Mouse (Mus musculus): ENCODE measurements around the gene Actr10. TPM values are rescaled to one million over a fixed set of nuclear protein-coding genes. Genes with fewer than 3 reads are reported as not detected.

Actr10 gene
- polyA plus RNA-seq, 1 experiment, result 82.0 TPM

GRCm38 (mm10) chr12:70944181-70944580, 6.5 kb downstream of the Actr10 start:
- Histone ChIP-seq H3K4me1 (ENCODE audit: control insufficient read depth, insufficient read depth, low read length) (peaks cover 3% of the 10 kb centered on the region), H3K27ac (ENCODE audit: insufficient read depth, low read length) (no peak overlapping the region), H3K4me3 (ENCODE audit: insufficient read depth, low read length) (no peak overlapping the region)
- TF ChIP-seq POLR2A (IDR thresholded peaks at IDR 0.05; ENCODE audit: extremely low read depth, insufficient read depth, low read length), result no peak
- TF ChIP-seq CTCF (IDR thresholded peaks at IDR 0.05; ENCODE audit: extremely low read depth, insufficient read depth, low read length), result no peak

- H3K4me1 ChIP-seq (ENCODE audit: control insufficient read depth, insufficient read depth, low read length), result no peaks in the 10 kb centered on the region
- H3K4me3 ChIP-seq (ENCODE audit: insufficient read depth, low read length), result no peak overlapping the region
- TF ChIP-seq CTCF (IDR thresholded peaks at IDR 0.05; ENCODE audit: extremely low read depth, insufficient read depth, low read length), result no peak
- no peak for TF ChIP-seq POLR2A (IDR thresholded peaks at IDR 0.05; ENCODE audit: extremely low read depth, insufficient read depth, low read length)
- no peak overlapping the region for H3K27ac ChIP-seq (ENCODE audit: insufficient read depth, low read length)
Observed at GRCm38 (mm10) chr12:70946585-70947256, 9.1 kb downstream of the Actr10 start.

- TF ChIP-seq CTCF (IDR thresholded peaks at IDR 0.05; ENCODE audit: extremely low read depth, insufficient read depth, low read length) (no peak), POLR2A (IDR thresholded peaks at IDR 0.05; ENCODE audit: extremely low read depth, insufficient read depth, low read length) (no peak)
- no peak overlapping the region for H3K4me3 ChIP-seq (ENCODE audit: insufficient read depth, low read length)
Observed at GRCm38 (mm10) chr12:70958640-70959039, 21.0 kb downstream of the Actr10 start.

GRCm38 (mm10) chr12:70967581-70967980, 29.9 kb downstream of the Actr10 start:
- no peaks in the 10 kb centered on the region for H3K4me1 ChIP-seq (ENCODE audit: control insufficient read depth, insufficient read depth, low read length)
- TF ChIP-seq POLR2A (IDR thresholded peaks at IDR 0.05; ENCODE audit: extremely low read depth, insufficient read depth, low read length), result no peak
- TF ChIP-seq CTCF (IDR thresholded peaks at IDR 0.05; ENCODE audit: extremely low read depth, insufficient read depth, low read length), result no peak
- H3K4me3 ChIP-seq (ENCODE audit: insufficient read depth, low read length), result peak overlapping the region; percentile 71; the same call in 1 of the 2 replicates

More at GRCm38 (mm10) chr12:70958640-70959039, 21.0 kb downstream of the Actr10 start:
- Histone ChIP-seq H3K4me1 (ENCODE audit: control insufficient read depth, insufficient read depth, low read length) (no peaks in the 10 kb centered on the region), H3K27ac (ENCODE audit: insufficient read depth, low read length) (no peak overlapping the region)

GRCm38 (mm10) chr12:70968141-70968790, 30.6 kb downstream of the Actr10 start:
- peak; percentile 45 for TF ChIP-seq CTCF (IDR thresholded peaks at IDR 0.05; ENCODE audit: extremely low read depth, insufficient read depth, low read length)
- TF ChIP-seq POLR2A (IDR thresholded peaks at IDR 0.05; ENCODE audit: extremely low read depth, insufficient read depth, low read length), result peak; percentile 42; the same call in 1 of the 2 replicates
- no peaks in the 10 kb centered on the region for H3K4me1 ChIP-seq (ENCODE audit: control insufficient read depth, insufficient read depth, low read length)
- H3K27ac ChIP-seq (ENCODE audit: insufficient read depth, low read length), result peak overlapping the region; percentile 62
- peak overlapping the region; percentile 71 for H3K4me3 ChIP-seq (ENCODE audit: insufficient read depth, low read length)

More at GRCm38 (mm10) chr12:70967581-70967980, 29.9 kb downstream of the Actr10 start:
- peak overlapping the region; percentile 27; the same call in 1 of the 2 replicates for H3K27ac ChIP-seq (ENCODE audit: insufficient read depth, low read length)

- Histone ChIP-seq H3K27ac (ENCODE audit: insufficient read depth, low read length) (peak overlapping the region; percentile 62), H3K4me1 (ENCODE audit: control insufficient read depth, insufficient read depth, low read length) (no peaks in the 10 kb centered on the region), H3K4me3 (ENCODE audit: insufficient read depth, low read length) (peak overlapping the region; percentile 71)
- TF ChIP-seq POLR2A (IDR thresholded peaks at IDR 0.05; ENCODE audit: extremely low read depth, insufficient read depth, low read length) (peak; percentile 24; the same call in 1 of the 2 replicates), CTCF (IDR thresholded peaks at IDR 0.05; ENCODE audit: extremely low read depth, insufficient read depth, low read length) (no peak)
Observed at GRCm38 (mm10) chr12:70968791-70969307, 31.2 kb downstream of the Actr10 start.

- TF ChIP-seq CTCF (IDR thresholded peaks at IDR 0.05; ENCODE audit: extremely low read depth, insufficient read depth, low read length) (peak; percentile 71), POLR2A (IDR thresholded peaks at IDR 0.05; ENCODE audit: extremely low read depth, insufficient read depth, low read length) (no peak)
Observed at GRCm38 (mm10) chr12:70969485-70970184, 32.0 kb downstream of the Actr10 start.

GRCm38 (mm10) chr12:70973831-70974230, 36.2 kb downstream of the Actr10 start:
- H3K27ac ChIP-seq (ENCODE audit: insufficient read depth, low read length), result no peak overlapping the region
- H3K4me1 ChIP-seq (ENCODE audit: control insufficient read depth, insufficient read depth, low read length), result peaks cover 4% of the 10 kb centered on the region; the same call in 1 of the 2 replicates
- H3K4me3 ChIP-seq (ENCODE audit: insufficient read depth, low read length), result 0 out of 2 replicates have a peak overlapping the region, but pooled peaks have one; percentile 93
- TF ChIP-seq CTCF (IDR thresholded peaks at IDR 0.05; ENCODE audit: extremely low read depth, insufficient read depth, low read length) (no peak), POLR2A (IDR thresholded peaks at IDR 0.05; ENCODE audit: extremely low read depth, insufficient read depth, low read length) (no peak)

More at GRCm38 (mm10) chr12:70969485-70970184, 32.0 kb downstream of the Actr10 start:
- Histone ChIP-seq H3K4me1 (ENCODE audit: control insufficient read depth, insufficient read depth, low read length) (no peaks in the 10 kb centered on the region), H3K4me3 (ENCODE audit: insufficient read depth, low read length) (peak overlapping the region; percentile 22; the same call in 1 of the 2 replicates), H3K27ac (ENCODE audit: insufficient read depth, low read length) (no peak overlapping the region)

Measured in cortical plate, adult 2 months (tissue).